Mouse (Mus musculus): Measurements from ENCODE around the gene Ppp1r21. TPM values are rescaled to one million over a fixed set of nuclear protein-coding genes. Genes with fewer than 3 reads are reported as not detected.

Gene Ppp1r21
- polyA plus RNA-seq, 1 experiment from 2014 or later: 17.0 TPM

DNA sequence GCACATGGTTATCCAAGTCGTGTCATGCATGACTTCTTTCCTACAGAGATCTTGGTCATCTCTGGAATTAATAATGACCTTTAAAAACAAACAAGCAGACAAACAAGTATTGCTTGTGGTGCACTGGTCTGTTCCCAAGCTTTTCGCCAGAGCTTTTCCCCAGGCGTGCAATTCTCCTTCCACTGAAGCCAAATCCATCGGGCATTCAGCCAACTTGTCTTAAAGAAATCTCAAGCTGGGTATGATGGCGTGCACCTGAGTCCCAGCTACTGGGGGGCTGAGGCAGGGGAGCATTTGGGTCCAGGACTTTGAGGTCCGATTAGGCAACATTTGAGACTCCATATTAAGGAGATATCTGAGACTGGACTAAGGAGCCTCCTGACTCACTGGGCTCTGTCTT is 60.3 kb downstream of the Ppp1r21 start:
- Histone ChIP-seq H3K4me2 (ENCODE audit: low read length) (no peak overlapping the region), H3K4me3 (ENCODE audit: control insufficient read depth in 1 of 2, insufficient read depth in 1 of 2, low read depth in 1 of 2, low read length in 2 of 2) (no peak overlapping the region), H3K4me1 (ENCODE audit: control insufficient read depth in 2 of 2, insufficient read depth in 2 of 2, low read length in 2 of 2) (no peaks in the 10 kb centered on the region), H3K9ac (ENCODE audit: low read length) (no peak overlapping the region), H3K27me3 (ENCODE audit: control insufficient read depth, insufficient read depth, low read length) (no peaks in the 10 kb centered on the region), H3K36me3 (ENCODE audit: control insufficient read depth, insufficient read depth, low read length) (peaks cover 41% of the 10 kb centered on the region), H3K9me3 (ENCODE audit: control insufficient read depth, low read length) (no peaks in the 10 kb centered on the region), H3K27ac (replicated peaks in 1 of 2; ENCODE audit: control insufficient read depth in 1 of 2, insufficient read depth in 1 of 2, low read depth in 2 of 2, low read length in 2 of 2) (no peak overlapping the region)
- ATAC-seq (ENCODE audit: insufficient number of reproducible peaks, insufficient read depth, low FRiP score, low read depth): no peak
- WGBS: 82% methylated on average over 6 of the region's 6 CpGs

GRCm38 (mm10) chr17:88595071-88595470 is 65.2 kb downstream of the Ppp1r21 start:
- ATAC-seq (ENCODE audit: insufficient number of reproducible peaks, insufficient read depth, low FRiP score, low read depth): no peak
- no peaks in the 10 kb centered on the region for H3K9me3 ChIP-seq (ENCODE audit: control insufficient read depth, low read length)
- no peak overlapping the region for H3K27ac ChIP-seq (replicated peaks in 1 of 2; ENCODE audit: control insufficient read depth in 1 of 2, insufficient read depth in 1 of 2, low read depth in 2 of 2, low read length in 2 of 2)
- 0 out of 2 replicates have a peak, but pooled peaks cover 3% of the 10 kb centered on the region for H3K36me3 ChIP-seq (ENCODE audit: control insufficient read depth, insufficient read depth, low read length)
- WGBS: 52% methylated on average over 4 of the region's 4 CpGs
- H3K4me2 ChIP-seq (ENCODE audit: low read length): no peak overlapping the region
- H3K4me3 ChIP-seq (ENCODE audit: control insufficient read depth in 1 of 2, insufficient read depth in 1 of 2, low read depth in 1 of 2, low read length in 2 of 2): no peak overlapping the region
- peaks cover 12 to 20% of the 10 kb centered on the region in 2 experiments for H3K4me1 ChIP-seq (ENCODE audit: control insufficient read depth in 2 of 2, insufficient read depth in 2 of 2, low read length in 2 of 2)
- H3K27me3 ChIP-seq (ENCODE audit: control insufficient read depth, insufficient read depth, low read length): no peaks in the 10 kb centered on the region
- H3K9ac ChIP-seq (ENCODE audit: low read length): no peak overlapping the region

DNA sequence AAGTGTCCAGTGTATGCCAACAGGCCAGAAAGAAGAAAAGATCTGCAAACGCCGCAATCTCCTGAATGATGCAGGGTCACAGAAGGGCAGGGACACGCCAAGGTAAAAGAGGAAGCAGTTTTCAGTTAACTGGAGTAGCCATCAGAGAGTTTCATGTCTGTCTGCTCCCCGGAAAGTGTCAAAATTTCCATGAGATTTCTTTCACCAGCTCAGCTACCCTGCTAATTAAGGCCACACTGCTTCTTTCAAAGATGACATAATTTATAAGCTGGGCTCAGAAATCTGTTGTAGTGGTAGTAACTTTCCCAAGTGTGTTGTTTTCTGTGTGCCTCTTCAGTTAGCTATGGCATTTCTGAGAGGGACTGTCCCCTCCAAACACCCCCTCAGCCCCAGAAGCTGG is 66.2 kb downstream of the Ppp1r21 start:
- no peak for ATAC-seq (ENCODE audit: insufficient number of reproducible peaks, insufficient read depth, low FRiP score, low read depth)
- Histone ChIP-seq H3K4me1 (ENCODE audit: control insufficient read depth in 2 of 2, insufficient read depth in 2 of 2, low read length in 2 of 2) (peaks cover 12 to 25% of the 10 kb centered on the region in 2 experiments), H3K27ac (replicated peaks in 1 of 2; ENCODE audit: control insufficient read depth in 1 of 2, insufficient read depth in 1 of 2, low read depth in 2 of 2, low read length in 2 of 2) (no peak overlapping the region), H3K9ac (ENCODE audit: low read length) (no peak overlapping the region), H3K36me3 (ENCODE audit: control insufficient read depth, insufficient read depth, low read length) (no peaks in the 10 kb centered on the region), H3K4me3 (ENCODE audit: control insufficient read depth in 1 of 2, insufficient read depth in 1 of 2, low read depth in 1 of 2, low read length in 2 of 2) (no peak overlapping the region), H3K4me2 (ENCODE audit: low read length) (no peak overlapping the region), H3K9me3 (ENCODE audit: control insufficient read depth, low read length) (no peaks in the 10 kb centered on the region), H3K27me3 (ENCODE audit: control insufficient read depth, insufficient read depth, low read length) (no peaks in the 10 kb centered on the region)
- WGBS: 78% methylated on average over 4 of the region's 4 CpGs

DNA sequence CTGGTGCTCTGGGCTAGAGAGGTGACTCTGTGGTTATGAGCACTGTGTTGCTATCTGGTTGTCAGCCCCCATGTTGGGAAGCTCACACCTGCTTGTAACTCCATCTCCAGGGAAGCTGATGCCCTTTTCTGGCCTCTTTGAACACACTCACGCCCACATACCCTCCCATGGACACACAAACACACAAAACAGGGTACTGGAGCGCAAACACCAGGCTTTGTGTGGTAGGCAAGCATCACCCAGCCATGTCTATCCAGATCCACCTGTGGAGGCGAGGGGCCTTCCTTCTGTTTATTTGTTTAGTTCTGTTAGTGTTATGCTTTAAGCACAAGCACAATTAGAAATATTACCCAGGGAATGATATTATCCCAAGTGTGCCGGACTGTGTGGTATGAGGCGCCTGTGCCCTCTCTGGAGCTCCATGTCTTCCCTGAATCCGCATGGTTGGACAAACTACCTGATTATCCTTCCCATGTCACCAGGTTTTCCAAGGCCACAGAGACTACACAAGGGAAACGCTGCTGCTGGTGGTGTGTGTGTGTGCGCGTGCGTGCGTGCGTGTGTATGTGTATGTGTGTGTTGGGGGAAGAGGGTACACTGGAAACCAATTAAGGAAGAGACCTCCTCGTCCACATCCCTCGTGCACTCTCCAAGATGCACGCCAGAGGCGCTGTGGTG is 66.8 kb downstream of the Ppp1r21 start:
- H3K4me2 ChIP-seq (ENCODE audit: low read length): peak overlapping the region; percentile 89
- ATAC-seq (ENCODE audit: insufficient number of reproducible peaks, insufficient read depth, low FRiP score, low read depth): no peak

DNA sequence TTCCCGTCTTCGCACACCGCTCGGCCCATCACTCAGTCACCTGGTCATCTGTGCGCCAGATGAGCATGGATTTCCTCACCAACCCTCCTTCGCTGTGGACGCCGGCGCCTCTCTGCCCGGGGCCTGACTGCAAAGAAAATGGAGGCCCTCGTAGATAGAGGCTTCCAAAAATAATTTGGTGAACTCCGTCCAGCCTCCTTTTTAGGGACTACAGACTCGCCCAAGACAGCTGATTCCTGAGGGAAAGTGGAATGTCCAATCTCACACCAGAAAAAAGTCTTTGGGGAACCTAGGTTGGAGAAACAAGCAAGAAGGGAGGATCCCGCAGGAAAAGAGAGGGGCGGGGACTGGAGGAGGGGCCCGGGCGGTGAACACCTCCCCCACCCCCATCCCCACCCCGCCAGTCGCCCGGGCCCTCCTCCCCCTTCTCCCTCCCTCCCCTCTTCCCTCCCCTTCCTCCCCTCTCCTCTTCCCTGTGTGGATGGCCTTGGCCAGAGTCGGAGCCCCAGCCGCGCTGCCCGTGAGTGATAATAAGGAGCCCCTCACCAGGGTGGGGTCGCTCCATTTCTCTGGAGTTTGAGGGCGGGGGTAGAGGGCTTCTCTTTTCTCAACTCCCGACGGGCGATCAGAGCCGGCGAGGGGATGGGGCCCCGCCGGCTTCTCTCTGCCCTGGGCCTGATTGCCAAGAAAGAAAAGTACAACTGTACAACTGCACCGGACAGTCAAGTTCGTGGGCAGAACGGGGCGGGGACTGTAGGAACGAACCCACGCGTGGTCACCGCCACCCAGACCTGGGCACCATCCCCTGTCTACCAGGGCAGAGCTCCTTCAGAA is 67.5 kb downstream of the Ppp1r21 start, which contains the start of gene Ston1:
Gene Ston1 (plus strand): TSS at position 463 of the 834 bp plus-strand sequence.
- Histone ChIP-seq H3K9me3 (ENCODE audit: control insufficient read depth, low read length) (no peaks in the 10 kb centered on the region), H3K4me1 (ENCODE audit: control insufficient read depth in 2 of 2, insufficient read depth in 2 of 2, low read length in 2 of 2) (peaks cover 12 to 25% of the 10 kb centered on the region in 2 experiments), H3K27ac (replicated peaks in 1 of 2; ENCODE audit: control insufficient read depth in 1 of 2, insufficient read depth in 1 of 2, low read depth in 2 of 2, low read length in 2 of 2) (peak within 1 kb of the TSS; percentile 93 to 95), H3K9ac (ENCODE audit: low read length) (peak within 1 kb of the TSS; percentile 92), H3K36me3 (ENCODE audit: control insufficient read depth, insufficient read depth, low read length) (no peaks in the 10 kb centered on the region), H3K4me2 (ENCODE audit: low read length) (peak within 1 kb of the TSS; percentile 89), H3K27me3 (ENCODE audit: control insufficient read depth, insufficient read depth, low read length) (no peaks in the 10 kb centered on the region), H3K4me3 (ENCODE audit: control insufficient read depth in 1 of 2, insufficient read depth in 1 of 2, low read depth in 1 of 2, low read length in 2 of 2) (peak within 1 kb of the TSS; percentile 53 to 76)
- ATAC-seq (ENCODE audit: insufficient number of reproducible peaks, insufficient read depth, low FRiP score, low read depth): peak; percentile 87
- under 1% methylated on average over 39 of the region's 41 CpGs for WGBS

More for the DNA sequence above, 66.8 kb downstream of the Ppp1r21 start:
- Histone ChIP-seq H3K9me3 (ENCODE audit: control insufficient read depth, low read length) (no peaks in the 10 kb centered on the region), H3K27me3 (ENCODE audit: control insufficient read depth, insufficient read depth, low read length) (no peaks in the 10 kb centered on the region), H3K27ac (replicated peaks in 1 of 2; ENCODE audit: control insufficient read depth in 1 of 2, insufficient read depth in 1 of 2, low read depth in 2 of 2, low read length in 2 of 2) (peak overlapping the region; percentile 93 to 95), H3K4me1 (ENCODE audit: control insufficient read depth in 2 of 2, insufficient read depth in 2 of 2, low read length in 2 of 2) (peaks cover 12 to 25% of the 10 kb centered on the region in 2 experiments), H3K36me3 (ENCODE audit: control insufficient read depth, insufficient read depth, low read length) (no peaks in the 10 kb centered on the region), H3K9ac (ENCODE audit: low read length) (peak overlapping the region; percentile 92), H3K4me3 (ENCODE audit: control insufficient read depth in 1 of 2, insufficient read depth in 1 of 2, low read depth in 1 of 2, low read length in 2 of 2) (peak overlapping the region; percentile 53 to 76)
- WGBS: 32% methylated on average over 16 of the region's 16 CpGs

DNA sequence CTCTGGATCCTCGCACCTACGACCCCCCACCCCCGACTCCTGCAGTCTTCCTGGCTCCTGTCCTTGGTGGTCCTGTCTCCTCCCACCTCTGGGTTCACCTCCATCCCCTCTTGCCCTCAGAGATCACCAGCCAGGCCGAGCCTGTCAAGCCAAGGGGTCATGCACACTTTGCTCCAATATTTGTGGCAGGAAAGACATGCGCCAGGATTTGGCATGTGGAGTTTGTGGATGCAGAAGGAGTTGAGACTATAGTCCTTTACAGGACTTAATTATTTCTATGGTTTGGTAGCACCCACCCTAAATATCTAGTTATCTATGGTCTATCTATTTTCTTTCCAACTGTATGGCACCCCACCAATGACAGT is 68.1 kb downstream of the Ppp1r21 start:
- Histone ChIP-seq H3K4me1 (ENCODE audit: control insufficient read depth in 2 of 2, insufficient read depth in 2 of 2, low read length in 2 of 2) (peaks cover 12 to 25% of the 10 kb centered on the region in 2 experiments), H3K9ac (ENCODE audit: low read length) (peak overlapping the region; percentile 92), H3K9me3 (ENCODE audit: control insufficient read depth, low read length) (no peaks in the 10 kb centered on the region), H3K27ac (replicated peaks in 1 of 2; ENCODE audit: control insufficient read depth in 1 of 2, insufficient read depth in 1 of 2, low read depth in 2 of 2, low read length in 2 of 2) (peak overlapping the region; percentile 46 to 95), H3K4me3 (ENCODE audit: control insufficient read depth in 1 of 2, insufficient read depth in 1 of 2, low read depth in 1 of 2, low read length in 2 of 2) (peak overlapping the region; percentile 53 to 76), H3K27me3 (ENCODE audit: control insufficient read depth, insufficient read depth, low read length) (no peaks in the 10 kb centered on the region), H3K36me3 (ENCODE audit: control insufficient read depth, insufficient read depth, low read length) (no peaks in the 10 kb centered on the region), H3K4me2 (ENCODE audit: low read length) (peak overlapping the region; percentile 89)
- ATAC-seq (ENCODE audit: insufficient number of reproducible peaks, insufficient read depth, low FRiP score, low read depth): no peak
- under 1% methylated on average over 5 of the region's 5 CpGs for WGBS

DNA sequence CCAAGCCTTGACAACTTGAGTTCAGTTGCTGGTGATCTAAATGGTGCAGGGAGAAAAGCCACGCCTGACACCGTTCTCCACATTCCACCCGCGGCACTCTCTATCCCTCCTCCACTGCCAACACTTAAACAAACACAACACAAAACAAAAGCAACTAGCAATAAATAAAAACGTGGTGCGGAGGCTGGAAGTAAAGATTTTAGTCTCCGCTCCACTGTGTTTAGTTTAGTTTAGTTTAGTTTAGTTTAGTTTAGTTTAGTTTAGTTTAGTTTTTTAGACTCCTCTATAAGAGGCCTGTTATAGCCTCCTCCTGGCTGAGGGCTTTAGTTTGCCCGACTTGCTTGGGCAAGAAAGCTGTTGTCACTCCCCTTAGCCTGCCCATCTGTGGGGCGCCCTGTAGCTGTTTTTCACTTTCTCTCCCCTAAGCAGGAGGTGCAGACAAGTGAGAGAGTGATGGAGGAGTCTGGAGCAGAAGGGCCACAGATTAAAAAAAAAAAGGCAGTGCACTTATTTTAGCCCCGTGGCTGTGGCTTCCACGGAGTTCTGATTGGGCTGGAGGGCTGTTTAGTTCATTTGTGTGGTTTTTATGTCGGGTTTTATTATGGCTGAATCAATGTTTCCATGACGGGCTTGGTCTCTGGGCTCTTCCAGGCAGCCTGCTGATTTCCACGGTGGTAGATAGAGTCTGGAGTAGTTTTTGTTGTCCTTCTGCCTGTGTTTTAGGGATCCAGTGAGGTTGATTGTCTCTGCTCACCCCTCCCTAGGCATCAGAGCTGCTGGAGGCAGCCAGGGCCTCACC is 68.9 kb downstream of the Ppp1r21 start:
- H3K9me3 ChIP-seq (ENCODE audit: control insufficient read depth, low read length): no peaks in the 10 kb centered on the region
- peaks cover 2% of the 10 kb centered on the region; the same call in 1 of the 2 replicates for H3K36me3 ChIP-seq (ENCODE audit: control insufficient read depth, insufficient read depth, low read length)
- ATAC-seq (ENCODE audit: insufficient number of reproducible peaks, insufficient read depth, low FRiP score, low read depth): no peak
- WGBS: 15% methylated on average over 14 of the region's 14 CpGs
- peak overlapping the region; percentile 89 for H3K4me2 ChIP-seq (ENCODE audit: low read length)
- H3K27me3 ChIP-seq (ENCODE audit: control insufficient read depth, insufficient read depth, low read length): no peaks in the 10 kb centered on the region
- H3K27ac ChIP-seq (replicated peaks in 1 of 2; ENCODE audit: control insufficient read depth in 1 of 2, insufficient read depth in 1 of 2, low read depth in 2 of 2, low read length in 2 of 2): peak overlapping the region; percentile 66 to 68
- peak overlapping the region; percentile 92 for H3K9ac ChIP-seq (ENCODE audit: low read length)
- H3K4me1 ChIP-seq (ENCODE audit: control insufficient read depth in 2 of 2, insufficient read depth in 2 of 2, low read length in 2 of 2): peaks cover 12 to 25% of the 10 kb centered on the region in 2 experiments
- peak overlapping the region; percentile 29 to 76 for H3K4me3 ChIP-seq (ENCODE audit: control insufficient read depth in 1 of 2, insufficient read depth in 1 of 2, low read depth in 1 of 2, low read length in 2 of 2)

Data from heart, embryonic 14.5 days (tissue).